Mouse (Mus musculus): ENCODE results near the gene Ripply2.

GRCm38 (mm10) chr9:87015938-87016294 is 579 bp downstream of the Ripply2 start:
- no peak for TF ChIP-seq EP300 (IDR thresholded peaks at IDR 0.05; ENCODE audit: low read depth)
- no peak for TF ChIP-seq CTCF (IDR thresholded peaks at IDR 0.05; ENCODE audit: low read depth)

Measured in liver, embryonic 14.5 days (tissue).